Mouse (Mus musculus) retina, embryonic 14.5 days (tissue): Measurements from ENCODE around the gene Fam163a.
A peak's percentile ranks its signal among the peaks of the same experiment; 100 is the strongest.
"Not testable (repeated sequence)": the region's sequence is repeated elsewhere in the genome, so short reads cannot be mapped to it uniquely, and the experiment has no call there.

Experiments used
- DNase-seq: peaks from one replicate; pipeline ENCODE4 v3.0.0-alpha.2; 2015; ENCODE audit warnings: low spot score

Fam163a gene

DNA sequence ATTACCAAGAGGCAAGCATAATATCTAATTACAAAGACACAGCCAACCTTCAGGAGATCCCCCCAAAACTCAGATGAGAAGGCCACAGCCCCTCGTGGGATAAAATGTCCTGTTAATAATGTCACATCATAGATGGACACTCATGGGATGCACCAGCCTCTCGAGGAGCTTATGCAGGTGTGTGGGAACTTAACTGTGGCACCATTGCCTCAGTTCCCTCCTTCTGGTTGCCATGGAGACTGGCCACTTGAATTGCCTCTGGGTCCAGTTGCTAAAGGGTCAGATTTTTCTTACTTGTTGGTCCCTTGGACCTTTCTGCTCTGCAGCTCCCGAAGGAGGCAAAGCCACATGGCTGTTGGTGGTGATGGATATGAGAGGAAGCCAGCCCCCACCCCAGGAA is 127.2 kb downstream of the Fam163a start:
- no peak for DNase-seq

- no peak for DNase-seq
These were observed 128.4 kb downstream of the Fam163a start for GRCm38 (mm10) chr1:156076474-156076873.

DNA sequence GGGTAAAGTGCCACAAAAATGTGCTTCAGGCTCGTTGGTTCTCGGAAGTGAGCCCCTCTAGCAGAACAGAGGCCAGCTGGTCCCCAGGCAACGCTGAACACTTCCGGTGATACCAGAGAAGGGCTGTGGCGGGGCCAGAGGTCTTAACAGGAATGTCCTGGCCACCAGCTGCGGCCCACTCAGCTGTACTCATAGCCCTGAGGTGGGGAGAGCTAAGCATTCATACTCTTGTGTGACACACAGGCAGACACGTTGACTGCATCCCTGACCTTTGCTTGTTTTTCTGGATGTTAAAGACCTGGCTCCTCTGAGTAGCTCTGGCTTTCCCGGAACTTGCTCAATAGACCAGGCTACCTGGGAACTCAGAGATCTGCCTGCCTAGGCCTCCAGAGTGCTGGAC is 130.3 kb downstream of the Fam163a start:
- peak; percentile 49 for DNase-seq

DNA sequence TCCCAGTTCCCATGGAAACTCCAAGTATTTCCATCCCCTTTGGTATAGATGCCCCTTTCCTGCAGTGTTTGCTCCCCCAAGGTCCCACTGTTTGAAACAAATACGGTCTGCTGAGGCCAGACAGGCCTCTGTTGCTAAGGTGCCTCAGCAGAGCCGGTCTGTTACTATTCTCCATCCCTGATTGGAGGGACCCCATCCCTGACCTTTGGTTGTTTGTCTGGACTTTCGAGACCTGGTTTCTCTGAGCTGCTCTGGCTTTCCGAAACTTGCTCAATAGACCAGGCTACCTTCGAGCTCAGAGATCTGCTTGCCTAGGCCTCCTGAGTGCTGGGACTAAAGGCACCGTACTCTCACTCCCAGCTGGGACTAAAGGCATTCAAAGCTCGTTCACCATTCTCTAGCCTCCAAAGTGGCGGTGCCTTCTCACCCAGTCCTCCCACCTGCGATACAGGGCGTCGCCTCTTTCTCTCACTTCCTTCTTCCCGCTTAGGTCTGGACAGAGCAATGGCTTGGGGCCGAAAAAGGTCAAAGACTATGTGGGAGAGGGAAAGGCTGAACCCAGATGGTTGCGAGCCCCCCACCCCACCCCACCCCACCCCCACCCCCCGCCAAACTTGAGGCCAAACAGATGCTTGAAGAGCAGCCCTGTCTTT is 131.5 kb downstream of the Fam163a start:
- DNase-seq, result no peak

DNA sequence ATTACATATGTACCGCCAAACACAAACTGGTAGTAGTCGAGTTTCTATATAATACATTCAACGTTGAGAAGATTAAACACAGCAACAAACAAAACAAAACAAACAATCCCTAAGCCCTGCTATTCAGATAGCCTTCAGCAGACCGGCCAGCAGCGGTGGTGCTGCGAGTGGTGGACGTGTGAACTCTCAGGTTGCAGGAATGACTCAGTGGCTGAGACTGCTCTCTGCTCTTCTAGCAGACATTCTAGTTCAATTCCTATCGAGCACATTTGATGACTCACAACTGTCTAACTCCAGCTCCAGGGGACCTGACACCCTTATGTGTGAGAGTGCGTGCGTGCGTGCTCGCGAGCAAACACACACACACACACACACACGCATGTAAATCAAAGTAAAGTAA is 134.7 kb downstream of the Fam163a start:
- no peak for DNase-seq

GRCm38 (mm10) chr1:156066133-156066532 is 138.7 kb downstream of the Fam163a start:
- no peak for DNase-seq

- no peak for DNase-seq
These were observed 142.6 kb downstream of the Fam163a start for GRCm38 (mm10) chr1:156062193-156062592.

- no peak for DNase-seq
These were observed 146.6 kb downstream of the Fam163a start for GRCm38 (mm10) chr1:156058207-156058606.

DNA sequence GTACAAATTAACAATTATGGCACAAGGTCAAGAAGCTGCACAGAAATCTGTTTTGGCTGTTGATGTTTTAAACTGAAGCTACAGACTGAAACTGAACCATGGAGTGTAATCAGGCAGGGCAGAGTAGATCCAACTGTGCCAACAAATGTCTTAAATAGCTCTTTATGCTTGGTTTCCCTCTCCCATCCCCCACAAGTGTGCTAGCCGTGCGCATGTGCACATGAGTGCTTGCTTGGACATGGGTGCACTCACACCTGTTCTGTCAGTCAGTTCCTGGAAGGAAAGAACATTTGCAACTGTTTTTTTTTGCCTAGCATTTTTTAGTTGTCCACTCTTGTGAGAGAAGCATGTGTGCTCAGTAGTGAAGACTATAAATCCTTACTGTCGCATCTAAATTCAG is 158.1 kb downstream of the Fam163a start:
- no peak for DNase-seq

GRCm38 (mm10) chr1:156044211-156044611 is 160.6 kb downstream of the Fam163a start:
- DNase-seq, result no peak

DNA sequence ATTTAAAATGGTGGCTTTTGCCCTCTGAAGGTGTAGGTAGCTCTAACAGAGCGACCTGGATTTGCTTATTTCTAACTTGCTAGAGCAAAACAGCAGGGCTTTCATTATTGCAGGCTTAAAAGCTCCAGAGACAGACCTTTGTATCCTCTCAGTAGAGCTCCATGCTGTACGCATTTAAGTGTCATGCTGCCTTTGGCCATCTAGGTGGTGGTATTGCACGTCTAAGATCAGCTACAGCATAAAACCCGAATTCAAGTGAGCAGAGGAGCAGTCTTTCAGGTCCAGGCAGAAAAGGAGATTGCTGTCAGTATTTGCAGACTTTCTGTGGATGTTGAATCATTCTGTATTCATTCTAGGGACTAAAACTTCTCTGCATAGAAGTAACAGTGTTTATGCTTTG is 161.8 kb downstream of the Fam163a start:
- peak; percentile 67 for DNase-seq

GRCm38 (mm10) chr1:156042481-156042880 is 162.3 kb downstream of the Fam163a start:
- DNase-seq, result no peak

- no peak for DNase-seq
These were observed 163.2 kb downstream of the Fam163a start for GRCm38 (mm10) chr1:156041451-156042241.

DNA sequence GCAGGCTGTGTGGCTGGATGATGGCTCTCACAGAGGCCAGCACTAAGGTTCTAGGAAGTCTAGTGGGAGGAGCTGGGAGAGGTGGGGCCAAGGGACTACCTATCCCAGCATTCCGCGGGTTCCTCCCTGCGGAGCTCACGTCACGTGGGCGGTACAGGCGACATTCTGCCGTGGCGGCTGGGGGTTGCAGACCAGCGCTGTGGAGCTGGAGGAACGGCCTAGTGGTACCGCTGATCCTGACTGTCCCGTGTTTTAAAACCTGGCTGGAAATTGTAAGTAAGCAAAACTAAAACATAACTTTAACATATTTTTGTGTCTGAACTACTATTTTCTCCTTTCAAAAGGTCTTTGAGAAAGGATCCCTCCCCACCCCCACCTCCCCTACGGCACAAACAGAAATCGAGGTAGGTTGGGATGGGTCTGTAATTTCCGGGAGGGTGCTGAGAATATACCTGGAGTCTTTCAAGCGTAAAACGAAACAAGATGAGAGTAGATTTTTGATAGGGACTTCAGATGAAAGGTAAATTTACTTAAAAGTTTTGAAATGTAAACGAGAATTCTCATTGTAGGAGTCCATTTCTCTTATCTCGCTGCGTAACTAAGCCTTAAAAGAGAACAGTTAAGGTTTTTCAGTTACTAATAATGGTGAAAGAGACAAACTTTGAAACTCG is 164.0 kb downstream of the Fam163a start:
- peak; percentile 96 for DNase-seq

DNA sequence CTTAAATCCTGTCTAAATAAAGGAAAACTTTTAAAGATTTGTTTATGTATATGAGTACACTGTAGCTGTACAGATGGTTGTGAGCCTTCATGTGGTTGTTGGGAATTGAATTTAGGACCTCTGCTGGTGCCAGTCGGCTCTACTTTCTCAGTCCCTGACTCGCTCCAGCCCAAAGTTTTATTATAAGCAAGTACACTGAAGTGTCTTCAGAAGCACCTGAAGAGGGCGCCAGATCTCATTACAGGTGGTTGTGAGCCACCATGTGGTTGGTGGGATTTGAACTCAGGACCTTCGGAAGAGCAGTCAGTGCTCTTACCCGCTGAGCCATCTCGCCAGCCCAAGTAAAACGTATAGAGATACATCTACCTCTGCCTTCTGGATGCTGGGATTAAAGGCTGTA is 164.8 kb downstream of the Fam163a start:
- not testable (repeated sequence) for DNase-seq

DNA sequence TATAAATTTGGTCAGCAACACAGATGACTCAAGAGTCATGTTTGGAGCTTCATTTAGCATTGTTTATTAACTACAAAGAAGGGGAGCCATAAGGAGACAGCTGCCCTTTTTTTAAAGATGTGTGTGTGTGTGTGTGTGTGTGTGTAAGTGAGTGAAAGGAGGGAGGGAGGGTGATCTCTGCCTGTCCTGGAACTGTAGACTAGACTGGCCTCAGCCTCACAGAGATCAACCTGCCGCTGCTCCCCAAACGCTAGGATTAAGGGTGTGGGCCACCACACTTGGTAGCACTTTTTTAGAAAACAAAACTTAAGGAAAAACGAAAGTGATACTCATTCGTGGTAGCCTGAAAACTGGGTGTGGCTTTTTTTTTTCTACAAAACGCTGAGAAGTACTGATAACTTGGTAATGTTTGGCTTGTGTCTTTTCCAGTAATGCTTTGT is 167.7 kb downstream of the Fam163a start:
- no peak for DNase-seq

DNA sequence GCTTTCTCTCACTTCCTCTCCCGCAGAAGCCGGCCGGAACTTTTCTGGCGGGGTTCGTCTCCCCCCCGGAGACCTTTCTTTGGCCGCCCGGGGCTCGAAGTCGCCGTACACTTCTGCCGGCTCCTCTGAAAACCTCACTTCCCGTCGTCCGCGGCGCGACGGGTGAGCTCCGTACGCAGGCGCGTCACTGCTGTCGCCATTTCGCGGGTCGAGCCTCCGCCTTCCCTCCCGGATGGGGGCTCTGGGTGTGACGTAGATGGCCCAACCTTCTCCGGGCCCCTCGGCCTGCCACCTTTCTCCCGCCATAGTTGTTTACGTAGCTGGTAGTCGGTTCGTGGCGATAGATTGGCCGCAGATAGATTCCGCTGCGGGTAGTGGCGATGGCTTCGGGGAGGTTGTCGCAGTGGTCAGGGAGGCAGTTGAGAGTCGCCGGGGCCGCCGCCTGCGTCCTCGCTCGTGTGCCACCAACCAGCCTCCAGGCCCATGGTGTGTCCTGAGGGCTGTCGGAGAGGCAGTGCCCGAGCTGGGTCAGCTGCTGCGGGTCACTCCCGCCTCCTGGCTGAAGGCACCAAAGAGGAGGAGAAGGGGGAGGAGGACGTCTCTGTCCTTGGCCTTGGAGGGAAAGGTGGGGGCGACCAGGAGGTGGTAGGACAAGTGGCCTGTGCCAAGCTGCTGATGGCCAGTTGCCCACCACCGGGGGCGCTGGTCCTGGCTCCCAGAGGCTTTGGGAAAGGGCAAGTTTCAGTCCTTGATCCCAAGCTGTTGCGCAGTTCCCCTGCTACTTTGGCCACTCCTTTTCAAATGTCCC is 168.7 kb downstream of the Fam163a start, which contains the start of gene Tor1aip1:
Gene Tor1aip1 (minus strand): TSS at position 551 of the 808 bp plus-strand sequence.
- DNase-seq, result peak; percentile 96

GRCm38 (mm10) chr1:156035269-156035929 is 169.4 kb downstream of the Fam163a start, which contains the start of gene Tor1aip2:
Gene Tor1aip2, plus strand, starts transcription at chr1:156035403.
- peak; percentile 85 for DNase-seq

GRCm38 (mm10) chr1:156034661-156035060 is 170.2 kb downstream of the Fam163a start:
- DNase-seq, result peak; percentile 5

DNA sequence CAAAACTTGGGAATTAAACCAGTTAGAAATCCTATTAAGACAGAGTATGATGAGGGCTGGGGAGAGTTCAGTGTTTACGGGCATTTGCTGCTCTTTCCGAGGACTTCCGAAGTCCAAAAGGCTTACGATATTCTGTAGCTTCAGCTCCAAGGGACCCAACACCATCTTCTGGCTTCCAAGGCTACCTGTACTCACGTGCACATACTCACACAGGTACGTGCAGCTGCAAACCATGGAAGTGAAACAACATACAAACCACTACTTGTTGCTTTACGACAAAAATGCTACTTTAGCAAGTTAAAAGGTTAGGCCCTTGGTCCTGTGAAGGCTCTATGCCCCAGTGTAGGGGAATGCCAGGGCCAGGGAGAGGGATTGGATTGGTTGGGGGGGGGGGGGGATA is 170.9 kb downstream of the Fam163a start:
- no peak for DNase-seq

- DNase-seq, result no peak
These were observed 176.4 kb downstream of the Fam163a start for GRCm38 (mm10) chr1:156028340-156028975.
